Mouse (Mus musculus): Measurements from ENCODE around the gene Pdzrn3.

Gene Pdzrn3

DNA sequence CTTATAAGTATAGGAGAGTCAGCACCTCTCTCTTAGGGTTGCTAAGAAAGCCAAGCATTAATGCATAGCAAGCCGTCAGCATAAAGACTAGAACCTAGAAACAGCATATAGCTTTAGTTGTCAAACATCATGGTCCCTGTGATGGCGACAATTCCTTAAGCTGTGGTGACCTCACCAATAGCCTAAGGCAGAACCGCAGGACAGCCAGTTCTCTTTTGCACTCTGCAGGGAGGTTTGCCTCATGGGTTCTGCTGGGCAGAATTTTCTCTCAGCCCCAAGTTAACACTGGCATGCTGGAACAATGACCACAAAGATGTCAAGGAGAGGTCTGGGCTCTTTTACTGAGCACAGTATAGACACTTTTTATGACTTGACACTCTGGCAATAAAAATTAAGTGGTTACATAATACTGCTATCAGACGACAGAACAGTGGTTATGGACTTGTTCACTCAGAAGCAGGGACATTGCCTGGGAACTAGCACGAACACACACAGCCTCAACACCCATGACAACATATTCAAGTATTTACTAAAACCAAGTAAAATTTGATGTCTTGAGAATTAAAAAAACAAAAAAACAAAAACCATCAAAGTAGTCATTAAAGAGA lies 90.0 kb downstream of the Pdzrn3 start:
- DNase-seq: no peak

- DNase-seq: no peak
These were observed 90.6 kb downstream of the Pdzrn3 start for GRCm38 (mm10) chr6:101287077-101287476.

DNA sequence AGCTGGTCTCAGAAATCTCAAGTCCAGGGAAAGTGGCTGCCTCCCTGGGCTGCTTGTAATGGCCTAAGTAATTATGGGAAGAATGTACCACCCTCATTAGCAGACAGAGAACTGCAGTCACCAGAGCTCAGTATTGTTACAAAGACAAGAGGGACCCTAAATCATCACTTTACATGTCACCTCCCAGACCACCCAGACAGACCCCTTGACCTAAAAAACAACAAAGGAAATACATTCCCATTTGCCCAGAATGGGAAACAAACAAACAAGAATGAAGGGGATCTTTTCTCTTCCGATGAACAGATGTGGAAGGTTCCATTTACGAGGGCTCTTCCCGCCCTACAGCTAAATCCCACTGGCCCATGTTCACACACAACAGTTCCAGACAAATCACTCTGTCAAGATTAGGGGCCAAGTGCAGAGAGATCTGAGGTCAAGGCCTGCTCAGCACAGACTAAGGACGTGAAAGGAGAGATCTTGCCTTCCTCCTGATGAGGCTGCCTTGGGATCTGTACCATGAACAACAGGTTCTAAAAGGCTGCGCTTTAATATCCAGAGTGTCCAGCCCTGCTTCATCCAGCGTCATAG lies 93.2 kb downstream of the Pdzrn3 start:
- DNase-seq: no peak

DNA sequence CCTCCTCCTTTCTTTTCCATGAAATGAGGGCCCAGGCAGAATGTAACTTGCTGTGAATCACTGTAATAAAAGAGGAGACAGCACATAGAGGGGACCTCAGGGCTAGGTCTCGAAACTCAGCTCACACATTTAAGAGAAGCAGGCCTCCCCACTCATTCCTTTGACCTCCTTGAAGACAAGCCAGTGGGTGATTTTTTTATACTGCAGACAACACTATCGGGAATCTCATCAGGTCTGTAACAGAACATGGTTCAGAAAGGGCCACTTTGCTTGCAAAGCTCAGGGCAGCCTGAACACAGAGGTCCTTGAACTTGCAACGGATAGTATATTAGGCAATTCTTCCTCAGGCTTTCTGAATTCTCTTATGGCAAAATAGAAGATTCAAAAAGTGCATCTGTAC lies 93.8 kb downstream of the Pdzrn3 start:
- DNase-seq: no peak

- no peak for DNase-seq
These were observed 96.1 kb downstream of the Pdzrn3 start for GRCm38 (mm10) chr6:101281644-101282043.

GRCm38 (mm10) chr6:101280811-101281218 lies 96.9 kb downstream of the Pdzrn3 start:
- peak; percentile 46 for DNase-seq

- peak; percentile 32 for DNase-seq
These were observed 99.3 kb downstream of the Pdzrn3 start for GRCm38 (mm10) chr6:101278286-101278932.

DNA sequence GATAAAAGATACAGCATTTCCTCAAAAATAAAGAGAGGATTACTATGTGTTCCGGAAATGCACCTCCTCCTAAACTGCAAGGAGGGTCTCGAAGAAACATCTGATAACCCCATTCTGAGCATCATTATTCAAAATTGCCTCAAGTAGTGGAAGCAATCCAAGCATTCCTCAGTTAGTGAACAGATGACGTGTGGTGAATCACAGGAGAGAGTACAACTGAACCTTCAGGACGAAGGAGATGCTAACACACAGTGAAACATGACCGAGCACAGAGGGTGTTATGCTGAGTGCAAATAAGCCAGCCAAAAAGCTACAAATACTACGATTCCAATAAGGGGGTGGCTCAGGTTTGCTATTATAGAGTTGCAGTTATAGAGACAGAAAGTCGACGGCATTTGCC lies 101.4 kb downstream of the Pdzrn3 start:
- DNase-seq: no peak

GRCm38 (mm10) chr6:101275806-101276205 lies 101.9 kb downstream of the Pdzrn3 start:
- no peak for DNase-seq

- no peak for DNase-seq
These were observed 102.9 kb downstream of the Pdzrn3 start for GRCm38 (mm10) chr6:101274846-101275245.

DNA sequence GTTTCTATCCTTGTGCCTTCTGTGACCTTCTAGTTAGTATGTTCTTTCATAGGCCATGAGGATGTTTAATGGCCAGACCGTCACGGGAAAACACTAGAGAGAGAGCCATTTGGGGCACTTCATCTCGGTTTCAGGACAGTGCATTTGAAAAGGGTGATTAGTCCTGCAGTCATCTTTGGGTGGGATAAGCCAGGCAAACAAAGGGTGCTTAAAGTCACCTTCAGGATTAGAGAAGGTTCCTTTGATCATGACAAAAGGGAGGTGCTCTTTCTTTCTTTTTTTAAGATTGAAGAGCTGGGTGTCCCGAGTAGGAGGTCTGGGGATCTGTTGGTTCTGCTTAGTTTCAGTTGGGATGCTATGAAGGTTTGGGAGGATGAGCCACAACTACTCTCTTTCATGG lies 105.4 kb downstream of the Pdzrn3 start:
- DNase-seq: no peak

DNA sequence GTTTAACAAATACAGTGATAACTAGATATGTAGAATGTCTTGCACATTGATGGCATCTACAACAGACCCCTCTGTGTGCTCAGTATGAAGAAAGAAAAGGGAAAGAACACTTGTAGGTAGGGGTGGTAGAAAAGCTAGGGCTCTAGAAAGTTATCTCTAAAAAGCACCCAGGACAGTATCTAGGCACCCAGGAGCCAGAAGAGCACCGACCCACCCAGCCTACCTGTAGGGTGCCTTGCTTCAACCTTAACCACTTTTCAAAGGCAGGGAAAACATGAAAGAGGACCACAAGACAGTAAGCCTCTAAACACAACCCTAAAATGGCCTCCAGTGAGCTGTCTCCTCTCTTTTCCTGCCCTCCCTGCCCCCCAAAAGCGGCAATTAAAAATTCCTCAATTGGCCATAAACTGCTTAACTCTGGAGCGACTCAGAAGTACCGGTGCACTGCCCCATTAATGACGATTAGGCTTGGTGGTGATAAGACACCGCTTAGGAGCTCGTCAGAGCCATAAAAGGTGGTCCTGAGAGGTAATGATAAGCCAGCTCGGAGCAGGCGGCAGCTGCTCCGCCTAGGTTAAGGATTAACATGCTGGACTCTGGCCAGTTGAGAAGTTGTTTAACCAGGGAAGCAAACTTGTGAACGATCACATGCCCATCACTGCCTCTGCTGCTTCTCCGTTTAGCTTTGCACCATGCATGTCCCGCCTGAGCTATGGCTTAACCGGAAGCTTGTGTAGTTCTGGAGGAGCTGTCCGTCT lies 106.1 kb downstream of the Pdzrn3 start:
- DNase-seq: peak; percentile 81

DNA sequence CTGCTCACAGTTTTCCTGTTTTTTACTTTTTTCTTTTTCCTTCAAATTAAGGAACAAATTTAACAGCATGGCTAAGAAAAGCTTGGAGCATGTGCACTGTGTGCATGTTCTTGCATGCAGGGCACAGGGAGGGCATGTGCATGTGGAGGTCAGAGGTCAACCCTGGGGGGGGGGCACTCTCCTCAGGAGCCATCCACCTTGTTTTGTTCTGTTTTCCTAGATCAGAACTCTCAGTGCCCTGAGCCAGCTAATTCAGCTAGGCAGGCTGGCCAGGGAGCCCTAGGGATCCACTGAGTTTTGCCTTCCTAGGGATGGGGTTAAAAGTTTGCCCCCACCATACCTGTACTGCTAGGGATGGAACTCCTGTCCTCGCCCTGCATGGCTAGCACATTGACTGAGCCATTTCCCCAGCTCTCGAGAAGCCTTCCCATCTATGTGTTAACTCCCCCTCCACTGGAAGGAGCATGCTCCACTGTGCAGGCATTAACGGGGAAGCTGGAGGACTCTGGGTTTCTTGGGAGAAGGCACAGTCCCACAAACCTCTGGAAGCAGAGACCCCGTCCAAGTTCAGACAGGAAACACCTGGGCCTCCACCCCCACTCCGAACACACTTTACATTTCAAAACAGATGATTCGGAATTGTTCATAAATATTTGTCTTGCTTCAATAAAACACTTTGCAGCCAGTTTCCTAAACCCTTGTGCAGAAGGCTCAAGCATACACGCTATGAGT lies 107.4 kb downstream of the Pdzrn3 start:
- peak; percentile 48 for DNase-seq

GRCm38 (mm10) chr6:101269335-101270094 lies 108.2 kb downstream of the Pdzrn3 start:
- DNase-seq: no peak

GRCm38 (mm10) chr6:101268266-101268665 lies 109.4 kb downstream of the Pdzrn3 start:
- no peak for DNase-seq

- peak; percentile 87 for DNase-seq
These were observed 110.9 kb downstream of the Pdzrn3 start for GRCm38 (mm10) chr6:101266787-101267186.

GRCm38 (mm10) chr6:101263544-101263943 lies 114.2 kb downstream of the Pdzrn3 start:
- no peak for DNase-seq

DNA sequence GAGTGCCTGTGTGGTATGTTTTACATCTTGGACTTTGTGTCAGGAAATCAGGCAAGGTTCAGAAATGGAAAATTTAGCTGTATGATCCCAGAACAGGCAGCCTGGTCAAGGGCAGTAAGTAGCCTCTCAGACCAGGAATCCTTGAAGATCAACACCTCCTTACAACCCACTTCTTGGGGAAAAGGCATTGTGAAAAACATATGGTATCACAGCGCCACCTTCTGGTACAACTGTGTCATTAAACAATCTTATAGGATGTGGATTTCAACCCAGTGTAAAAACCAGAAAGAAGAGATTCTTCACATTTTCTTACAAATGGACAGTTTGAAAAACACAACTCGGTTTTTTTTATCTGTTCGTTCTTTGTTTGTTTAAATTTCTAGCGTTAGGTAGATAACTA lies 116.2 kb downstream of the Pdzrn3 start:
- peak; percentile 62 for DNase-seq

DNA sequence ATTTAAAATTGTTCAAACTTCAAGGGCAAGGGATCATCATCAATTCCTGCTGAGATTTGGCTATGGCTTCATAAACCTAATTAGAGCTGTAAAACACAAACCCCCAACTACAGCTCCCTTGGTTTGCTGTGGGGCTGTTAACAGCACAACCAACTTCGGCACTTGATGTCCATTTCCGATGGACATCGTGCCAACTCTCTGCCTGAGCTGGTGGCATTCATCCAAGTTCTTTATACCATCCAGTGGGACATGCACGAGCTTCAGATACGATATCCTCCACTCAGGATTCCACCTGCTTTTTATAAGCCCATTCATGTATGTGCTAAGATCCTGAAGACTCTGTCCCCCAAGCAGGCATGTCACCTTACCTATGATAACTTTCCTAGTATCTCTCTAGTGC lies 118.3 kb downstream of the Pdzrn3 start:
- no peak for DNase-seq

DNA sequence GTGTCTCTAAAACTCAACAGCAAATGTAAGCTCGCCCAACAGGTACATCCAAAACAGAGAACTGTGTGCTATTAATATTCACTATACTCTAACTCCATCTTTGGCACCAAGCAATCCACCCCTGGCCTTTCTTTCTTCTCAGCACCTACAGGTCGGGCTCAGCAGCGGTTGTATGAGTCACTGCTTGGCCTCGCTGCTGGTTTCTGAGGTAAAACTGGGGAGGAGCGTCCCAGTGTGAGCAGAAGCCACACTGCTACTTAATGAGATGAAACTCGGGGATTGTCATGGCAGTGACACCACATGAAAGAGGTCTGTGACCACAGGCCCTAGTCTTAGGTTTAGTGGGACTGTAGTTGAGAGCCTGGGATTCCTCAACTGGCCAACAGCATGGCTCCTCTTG lies 120.3 kb downstream of the Pdzrn3 start:
- no peak for DNase-seq

DNA sequence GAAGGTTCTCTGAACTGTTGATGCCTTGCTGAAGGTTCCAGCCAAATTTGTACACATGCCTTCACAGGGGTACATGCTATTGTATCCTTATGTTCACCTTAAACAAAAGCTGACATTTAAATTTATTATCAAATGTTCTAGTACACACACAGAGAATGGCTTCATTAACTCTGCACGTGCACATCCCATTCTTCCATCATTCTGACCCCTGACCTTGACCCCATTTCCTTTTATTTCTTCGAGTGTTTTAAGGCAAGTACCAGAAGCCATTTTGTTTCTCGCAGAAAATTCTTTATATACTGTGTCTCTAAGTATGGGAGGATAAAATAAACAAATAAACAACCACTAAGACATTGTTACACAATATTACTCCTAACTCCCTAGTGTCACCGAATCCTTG lies 123.0 kb downstream of the Pdzrn3 start:
- DNase-seq: no peak

GRCm38 (mm10) chr6:101251916-101252603 lies 125.6 kb downstream of the Pdzrn3 start:
- DNase-seq: no peak

Data from kidney, postnatal 10 days (tissue).